Mouse (Mus musculus): ENCODE results near the gene Myo16.

The Myo16 gene

DNA sequence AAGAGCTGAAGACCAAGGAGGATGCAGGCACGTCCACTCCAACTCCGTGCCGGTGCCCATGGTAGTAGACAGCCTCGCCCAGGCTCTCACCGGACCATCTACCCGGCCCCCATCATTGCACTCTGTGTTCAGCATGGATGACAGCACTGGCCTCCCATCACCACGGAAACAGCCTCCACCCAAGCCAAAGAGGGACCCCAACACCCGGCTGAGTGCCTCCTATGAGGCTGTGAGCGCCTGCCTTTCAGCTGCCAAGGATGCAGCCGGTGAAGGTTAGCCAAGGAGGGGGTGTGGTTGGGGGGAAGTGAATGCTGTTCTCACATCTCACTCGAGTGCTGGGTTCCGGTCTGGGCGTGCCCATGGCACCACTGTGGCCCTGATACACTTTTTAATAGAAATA is 408.3 kb downstream of the Myo16 start:
- DNase-seq: no peak

DNA sequence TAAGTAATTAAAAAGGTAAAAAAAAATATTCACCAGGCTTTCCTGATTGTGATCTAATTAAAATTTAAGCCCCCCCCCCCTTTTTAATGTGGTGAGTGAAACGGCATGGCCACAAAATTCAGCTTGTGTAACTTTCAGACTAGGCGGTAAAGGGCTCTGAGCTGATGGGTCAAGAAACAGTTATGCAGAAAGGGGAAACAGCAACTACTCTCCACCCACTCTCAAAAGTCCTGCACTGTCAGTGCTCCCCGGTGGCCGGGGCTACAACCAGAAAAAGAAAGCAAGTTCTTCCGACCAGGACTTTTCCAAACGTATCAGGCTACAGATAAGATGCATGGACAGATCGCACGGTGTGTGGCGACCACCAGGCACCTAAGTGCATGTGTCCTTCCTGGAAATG is 408.9 kb downstream of the Myo16 start:
- no peak for DNase-seq

DNA sequence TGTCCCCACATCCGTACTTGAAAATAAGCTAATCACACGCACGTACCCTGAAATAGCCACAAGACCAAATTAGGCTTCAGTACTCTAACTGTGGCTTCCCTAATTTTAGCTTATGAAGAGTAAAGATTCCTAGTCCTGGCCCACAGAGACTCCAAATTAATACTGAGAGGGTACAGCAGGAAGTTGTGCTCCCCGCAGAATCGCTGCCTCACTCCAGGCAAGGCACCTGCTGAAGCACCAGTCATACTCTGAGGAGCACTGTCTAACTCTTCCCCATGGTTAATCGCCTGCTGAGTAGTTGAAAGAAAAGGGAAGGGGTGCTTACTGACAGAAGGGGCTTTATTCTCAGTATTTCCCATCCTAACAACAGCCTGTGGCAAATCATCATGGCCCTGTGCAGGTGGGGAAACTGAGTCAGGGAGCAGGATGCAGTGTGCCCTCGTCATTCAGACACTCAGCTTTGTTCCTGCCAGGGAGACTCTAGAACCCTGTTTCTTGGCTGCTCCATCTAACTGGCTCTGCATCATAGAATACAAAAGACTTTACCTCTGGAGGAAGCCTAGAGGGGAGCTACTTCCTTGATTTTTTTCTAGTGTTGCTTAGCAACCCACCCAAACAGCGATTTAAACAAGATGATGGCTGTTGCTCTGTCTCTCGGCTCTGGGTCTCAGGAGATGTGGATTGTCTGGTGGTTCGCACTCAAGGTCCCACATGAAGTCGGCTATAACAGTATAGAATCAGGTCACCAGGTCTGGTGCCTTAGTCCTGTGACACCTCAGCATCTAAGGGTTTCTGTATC is 411.7 kb downstream of the Myo16 start:
- DNase-seq: no peak

- DNase-seq: no peak
Measured at GRCm38 (mm10) chr8:10568448-10568847, 414.7 kb downstream of the Myo16 start.

DNA sequence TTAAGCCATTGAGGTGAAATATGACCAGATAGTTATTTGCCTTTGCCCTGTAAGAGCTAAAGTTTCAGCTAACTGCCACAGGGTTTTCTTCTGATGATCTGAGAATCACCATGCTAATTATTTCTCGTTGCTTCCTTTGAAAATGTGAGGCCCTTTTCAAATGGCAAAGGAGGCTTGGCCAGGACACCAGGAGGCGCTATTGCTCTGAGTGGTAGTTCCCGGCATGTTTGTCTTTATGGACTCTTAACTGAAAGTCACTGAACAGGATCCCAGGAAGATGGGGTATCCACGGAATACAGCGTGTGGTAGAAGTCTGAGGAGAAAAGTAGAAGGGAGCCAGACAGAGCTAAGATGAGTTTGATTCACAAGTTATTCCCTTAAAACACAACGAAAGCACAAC is 420.4 kb downstream of the Myo16 start:
- DNase-seq: peak; percentile 88 to 94

GRCm38 (mm10) chr8:10575244-10575643 is 421.5 kb downstream of the Myo16 start:
- no peak for DNase-seq

DNA sequence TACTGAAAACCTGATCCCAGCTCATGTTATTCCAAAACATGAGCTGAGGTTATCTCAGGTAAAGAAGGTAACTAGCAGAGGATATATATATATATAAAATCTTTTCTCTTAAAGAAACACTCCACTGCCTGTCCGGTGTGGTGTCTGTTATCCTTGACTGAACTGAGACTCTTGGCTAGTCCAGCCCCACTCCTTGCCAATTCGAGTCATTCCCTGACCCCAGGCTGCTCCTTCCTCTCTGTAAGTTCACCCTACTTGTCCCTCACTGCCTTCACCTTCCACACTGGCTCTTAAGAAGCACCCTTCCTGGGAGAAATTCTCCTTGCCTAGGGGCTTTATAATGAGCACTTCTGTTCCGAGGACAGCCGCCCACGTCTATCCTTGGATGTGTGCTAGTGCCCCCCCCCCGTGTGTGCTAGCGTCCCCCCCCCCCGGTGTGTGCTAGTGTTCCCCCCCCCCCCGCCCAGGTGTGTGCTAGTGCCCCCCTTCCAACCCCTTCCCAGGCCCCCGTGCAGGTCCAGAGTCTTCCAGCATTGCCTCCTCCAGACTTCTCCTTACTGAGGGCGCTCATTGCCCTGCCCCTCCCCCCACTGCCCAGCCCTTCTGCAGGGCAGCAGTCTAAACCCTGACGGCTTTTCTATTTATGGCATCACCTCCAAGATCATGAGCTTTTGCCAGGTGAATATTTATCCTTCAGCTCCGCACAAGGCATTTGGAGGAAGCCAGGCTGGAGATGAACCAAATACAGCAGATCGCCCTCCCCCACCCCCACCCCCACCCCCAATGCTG is 433.4 kb downstream of the Myo16 start:
- DNase-seq: peak; percentile 64 to 82

GRCm38 (mm10) chr8:10589422-10589933 is 435.8 kb downstream of the Myo16 start:
- DNase-seq: no peak

GRCm38 (mm10) chr8:10592917-10593316 is 439.2 kb downstream of the Myo16 start:
- DNase-seq: no peak

GRCm38 (mm10) chr8:10596353-10596752 is 442.6 kb downstream of the Myo16 start:
- no peak for DNase-seq

GRCm38 (mm10) chr8:10597595-10597994 is 443.9 kb downstream of the Myo16 start:
- DNase-seq: no peak

DNA sequence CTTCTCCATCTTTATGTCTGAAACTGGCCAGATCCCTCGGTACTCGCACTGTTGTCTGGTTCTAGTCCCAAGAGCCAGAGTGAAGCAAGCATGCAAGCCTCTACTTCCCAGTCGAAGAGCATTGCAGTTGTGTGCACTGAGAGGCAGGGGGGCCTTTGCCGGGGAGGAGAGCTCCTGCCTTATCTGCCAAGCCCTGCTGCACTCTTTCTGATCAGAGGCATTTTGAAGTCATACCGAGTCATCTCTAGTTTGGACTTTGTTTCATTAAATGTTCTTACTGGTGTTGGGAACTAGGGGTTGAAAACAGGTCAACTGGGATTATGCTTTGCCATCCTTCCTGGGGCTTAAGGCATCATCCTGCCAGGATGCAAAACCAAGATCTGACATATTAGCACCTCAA is 445.2 kb downstream of the Myo16 start:
- DNase-seq: no peak

DNA sequence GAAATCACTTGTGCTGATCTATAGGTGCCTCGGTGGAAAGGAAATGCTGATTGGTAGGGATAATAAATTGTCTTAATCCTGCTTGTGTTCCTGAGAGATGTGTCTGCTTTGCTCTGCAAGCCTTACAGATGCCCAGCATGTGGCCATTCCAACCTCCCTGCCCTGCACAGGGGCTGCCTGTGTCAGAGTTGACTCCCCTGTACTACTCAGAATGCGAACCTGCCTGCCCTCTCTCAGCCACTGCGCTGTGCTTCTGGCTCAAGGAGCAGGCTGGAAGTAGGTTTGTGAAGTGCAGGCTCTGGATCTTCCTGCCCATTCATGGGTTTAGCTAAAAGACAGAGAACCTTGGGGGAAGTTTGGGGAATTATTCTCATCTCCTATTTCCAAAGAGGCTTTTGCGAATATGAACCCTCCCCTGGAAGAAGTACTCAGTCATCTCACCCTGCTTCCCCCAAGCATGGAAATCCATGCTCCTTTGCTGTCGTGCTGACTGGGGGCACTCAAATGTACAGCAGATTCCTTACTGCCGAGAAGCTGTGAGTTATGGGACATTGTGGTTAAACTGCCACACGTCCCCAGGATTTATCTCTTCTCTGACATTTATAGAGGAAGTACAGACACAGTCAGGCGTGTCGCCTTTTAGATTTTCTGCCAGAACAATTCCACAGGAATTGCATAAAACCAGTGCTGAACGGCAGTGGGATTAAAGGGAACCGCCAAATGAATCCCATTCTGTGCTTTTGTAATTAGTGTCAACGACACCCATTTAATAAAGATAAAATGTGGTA is 452.5 kb downstream of the Myo16 start:
- no peak for DNase-seq

DNA sequence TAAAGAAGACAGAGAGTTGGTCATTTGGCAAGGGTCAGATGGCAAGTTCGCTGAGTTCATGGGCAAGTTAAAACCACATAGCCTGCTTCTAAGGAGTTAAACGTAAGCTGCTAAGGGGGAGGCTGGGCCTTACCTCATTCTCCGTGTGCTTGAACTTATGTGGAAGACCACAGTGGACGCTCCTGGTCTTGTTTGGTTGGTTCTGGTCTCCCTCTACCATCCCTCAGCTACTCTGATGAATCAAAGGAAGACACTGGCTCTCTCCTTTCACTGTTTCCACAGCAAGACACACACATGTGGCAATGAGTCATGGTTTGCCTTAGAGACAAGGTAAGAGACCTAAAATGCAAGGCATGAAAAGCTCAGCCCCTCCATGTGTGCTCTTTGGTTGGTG is 453.1 kb downstream of the Myo16 start:
- DNase-seq: no peak

GRCm38 (mm10) chr8:10611636-10612035 is 457.9 kb downstream of the Myo16 start:
- no peak for DNase-seq

GRCm38 (mm10) chr8:10613371-10613770 is 459.7 kb downstream of the Myo16 start:
- peak; percentile 33 to 41 for DNase-seq

- no peak for DNase-seq
Measured at GRCm38 (mm10) chr8:10619689-10620088, 466.0 kb downstream of the Myo16 start.

DNA sequence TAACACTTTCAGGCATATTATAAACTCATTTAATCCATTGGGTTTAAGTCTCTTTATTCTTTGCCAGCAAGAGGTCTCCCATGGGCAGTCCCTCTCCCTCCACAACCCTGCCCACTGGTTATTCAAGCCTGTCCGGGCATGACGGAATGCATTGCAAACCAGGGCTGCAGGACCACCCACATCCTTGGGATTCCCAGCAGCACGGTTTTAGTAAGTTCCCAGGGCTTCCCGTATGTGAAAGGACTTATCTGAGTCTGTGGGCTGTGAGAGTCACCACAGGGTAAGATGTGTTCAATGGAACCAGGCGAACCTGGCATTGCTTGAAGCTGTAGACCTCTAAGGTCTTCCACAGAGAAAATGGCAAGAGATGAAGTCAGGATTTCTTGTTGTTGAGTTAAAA is 471.6 kb downstream of the Myo16 start:
- no peak for DNase-seq

DNA sequence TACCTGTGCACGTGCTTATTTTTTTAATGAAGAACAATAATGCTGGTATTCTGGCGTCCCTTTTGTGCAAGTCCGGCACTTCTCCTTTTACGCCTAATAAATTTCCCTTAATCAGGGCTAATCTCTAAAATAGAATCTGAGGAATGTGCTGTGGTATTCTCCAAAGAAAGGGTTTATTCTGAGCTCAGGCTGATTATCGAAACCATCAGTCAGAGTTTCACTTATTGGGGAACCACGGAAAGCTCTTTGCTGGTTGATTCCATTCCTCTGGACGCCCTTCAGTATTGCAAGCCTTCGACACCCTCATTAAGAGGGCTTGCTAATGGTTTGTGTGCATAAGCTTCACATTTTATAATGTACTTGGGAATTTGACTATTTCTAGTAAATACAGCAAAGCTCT is 475.0 kb downstream of the Myo16 start:
- no peak for DNase-seq

GRCm38 (mm10) chr8:10629862-10630261 is 476.2 kb downstream of the Myo16 start:
- no peak for DNase-seq

GRCm38 (mm10) chr8:10631006-10631405 is 477.3 kb downstream of the Myo16 start:
- no peak for DNase-seq

DNA sequence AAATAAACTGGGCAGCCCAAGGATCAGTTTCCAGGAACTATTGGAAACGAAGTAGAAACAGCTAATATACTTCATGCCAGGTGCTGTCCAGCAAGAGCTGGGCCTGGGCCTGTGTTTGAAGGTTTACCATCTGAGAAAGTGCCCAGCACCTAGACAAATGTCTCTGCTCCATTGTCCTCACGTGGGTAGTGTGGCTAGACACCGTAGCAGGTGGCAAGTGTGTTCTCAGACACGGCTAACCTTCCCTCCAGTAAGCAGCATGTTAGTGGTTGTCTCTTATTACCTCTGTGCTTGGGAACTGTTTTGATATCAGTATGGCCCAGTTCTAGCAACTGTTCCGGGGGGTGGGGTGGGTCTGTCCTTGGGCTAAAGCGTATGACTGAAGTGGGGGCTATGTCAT is 478.9 kb downstream of the Myo16 start:
- no peak for DNase-seq

All from cerebellum, postnatal 14 days (tissue).